ENCODE assay signal across 26 mouse cellular contexts in the genomic region with DNA sequence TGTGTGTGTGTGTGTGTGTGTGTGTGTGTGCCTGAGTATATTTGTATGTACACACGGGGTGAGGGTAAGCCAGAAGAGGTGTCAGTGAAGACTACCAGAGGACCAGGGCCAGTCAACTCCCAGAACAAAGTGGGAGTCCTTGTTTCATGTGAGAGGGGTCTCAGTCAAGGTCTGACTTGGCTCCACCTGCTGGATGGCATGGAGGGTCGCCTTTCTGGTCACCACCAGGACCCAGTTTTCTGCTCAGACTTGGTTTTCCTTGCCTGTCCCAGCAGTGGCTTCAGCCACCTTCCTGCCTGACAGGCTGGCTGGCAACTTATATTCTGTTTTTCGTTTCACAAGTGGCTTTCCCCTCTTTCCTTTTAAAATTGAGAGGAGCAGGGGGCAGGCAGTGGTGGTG. TPM values are rescaled to one million over a fixed set of nuclear protein-coding genes. Genes with fewer than 3 reads are reported as not detected.
DNase-seq lines count a peak whose midpoint lies in the region; ATAC-seq lines count a peak whose summit lies in the region.
"Had no signal": no experiment of that assay in that cellular context is flagged by ENCODE, and none has a peak within 500 bp of the region (broad histone marks: within the 10 kb centered on the region; RNA-seq: fewer than 3 reads in every experiment).

No protein-coding gene starts in this region.

- H3K4me2 ChIP-seq in limb, embryonic 11.5 days (ENCODE audit: low read depth, severe bottlenecking): no peak overlapping the region
- no peak overlapping the region for H3K4me2 ChIP-seq in neural tube, embryonic 13.5 days
- H3K4me2 ChIP-seq in neural tube, embryonic 15.5 days: no peak overlapping the region
- H3K4me2 ChIP-seq: embryonic facial prominence, embryonic 15.5 days; heart, embryonic 11.5 days; hindbrain, embryonic 13.5 days; stomach, embryonic 15.5 days had no signal

- no peak overlapping the region for H3K27ac ChIP-seq in limb, embryonic 11.5 days (replicated peaks; ENCODE audit: low read depth, low read length)
- no peak overlapping the region for H3K27ac ChIP-seq in limb, embryonic 10.5 days
- no peak overlapping the region for H3K27ac ChIP-seq in neural tube, embryonic 13.5 days (replicated peaks)
- no peak overlapping the region for H3K27ac ChIP-seq in neural tube, embryonic 15.5 days (replicated peaks)
- H3K27ac ChIP-seq: embryonic facial prominence, embryonic 15.5 days; hindbrain, embryonic 13.5 days; layer of hippocampus, adult 2 months; stomach, embryonic 15.5 days had no signal

- no peaks in the 10 kb centered on the region for H3K36me3 ChIP-seq in limb, embryonic 11.5 days (ENCODE audit: control insufficient read depth, insufficient read depth, low read length)
- H3K36me3 ChIP-seq in limb, embryonic 10.5 days: no peaks in the 10 kb centered on the region
- H3K36me3 ChIP-seq in neural tube, embryonic 13.5 days: no peaks in the 10 kb centered on the region
- no peaks in the 10 kb centered on the region for H3K36me3 ChIP-seq in neural tube, embryonic 15.5 days
- H3K36me3 ChIP-seq: embryonic facial prominence, embryonic 15.5 days; hindbrain, embryonic 13.5 days; stomach, embryonic 15.5 days had no signal

- no peak overlapping the region for H3K4me3 ChIP-seq in limb, embryonic 11.5 days (ENCODE audit: low read depth, low read length)
- no peak overlapping the region for H3K4me3 ChIP-seq in limb, embryonic 10.5 days
- no peak overlapping the region for H3K4me3 ChIP-seq in neural tube, embryonic 13.5 days
- H3K4me3 ChIP-seq in neural tube, embryonic 15.5 days (replicated peaks): no peak overlapping the region
- H3K4me3 ChIP-seq: embryonic facial prominence, embryonic 15.5 days; hindbrain, embryonic 13.5 days; layer of hippocampus, adult 2 months; stomach, embryonic 15.5 days had no signal

- H3K9ac ChIP-seq in limb, embryonic 11.5 days (ENCODE audit: low read length): no peak overlapping the region
- H3K9ac ChIP-seq in neural tube, embryonic 13.5 days: 0 out of 2 replicates have a peak overlapping the region, but pooled peaks have one; percentile 34
- H3K9ac ChIP-seq in neural tube, embryonic 15.5 days (replicated peaks): no peak overlapping the region
- H3K9ac ChIP-seq: embryonic facial prominence, embryonic 15.5 days; hindbrain, embryonic 13.5 days; stomach, embryonic 15.5 days had no signal

- 0 out of 2 replicates have a peak, but pooled peaks cover 3% of the 10 kb centered on the region for H3K4me1 ChIP-seq in limb, embryonic 11.5 days (ENCODE audit: control insufficient read depth, insufficient read depth, low read length)
- H3K4me1 ChIP-seq in limb, embryonic 10.5 days: peaks cover 5% of the 10 kb centered on the region; the same call in 1 of the 2 replicates
- no peaks in the 10 kb centered on the region for H3K4me1 ChIP-seq in neural tube, embryonic 13.5 days (replicated peaks)
- no peaks in the 10 kb centered on the region for H3K4me1 ChIP-seq in neural tube, embryonic 15.5 days
- H3K4me1 ChIP-seq: hindbrain, embryonic 13.5 days; stomach, embryonic 15.5 days had no signal

- peak; percentile 40 for DNase-seq in embryo, embryonic 10 days (ENCODE audit: low spot score)
- no peak for DNase-seq in embryo, embryonic 9.5 days (ENCODE audit: extremely low spot score)
- DNase-seq in limb, embryonic 11.5 days (ENCODE audit: low spot score): peak; percentile 45
- no peak for DNase-seq in limb, embryonic 10.5 days (ENCODE audit: low spot score)
- DNase-seq in urinary bladder, postnatal 14 days (ENCODE audit: low spot score): no peak
- no peak for DNase-seq in urinary bladder, postnatal 25 days (ENCODE audit: low spot score)
- DNase-seq: adrenal gland, postnatal 36 days; cerebellum, adult 2 months; heart, postnatal 14 days; layer of hippocampus, postnatal 36 days; retina, postnatal 1 day had no signal

- 28% methylated on average over 3 of the region's 3 CpGs for WGBS in limb, embryonic 11.5 days
- WGBS in limb, embryonic 10.5 days: 25% methylated on average over 3 of the region's 3 CpGs
- 30% methylated on average over 3 of the region's 3 CpGs for WGBS in neural tube, embryonic 13.5 days
- WGBS in neural tube, embryonic 15.5 days: 35% methylated on average over 3 of the region's 3 CpGs

- no peaks in the 10 kb centered on the region for H3K27me3 ChIP-seq in limb, embryonic 11.5 days (ENCODE audit: control insufficient read depth, insufficient read depth, low read length)
- no peaks in the 10 kb centered on the region for H3K27me3 ChIP-seq in limb, embryonic 10.5 days (ENCODE audit: low read depth, poor library complexity, severe bottlenecking)
- H3K27me3 ChIP-seq in neural tube, embryonic 13.5 days: no peaks in the 10 kb centered on the region
- H3K27me3 ChIP-seq in neural tube, embryonic 15.5 days (replicated peaks): no peaks in the 10 kb centered on the region
- H3K27me3 ChIP-seq: embryonic facial prominence, embryonic 15.5 days; hindbrain, embryonic 13.5 days; stomach, embryonic 15.5 days had no signal

- H3K9me3 ChIP-seq in limb, embryonic 11.5 days (ENCODE audit: control insufficient read depth, low read length): no peaks in the 10 kb centered on the region
- no peaks in the 10 kb centered on the region for H3K9me3 ChIP-seq in limb, embryonic 10.5 days (replicated peaks)
- no peaks in the 10 kb centered on the region for H3K9me3 ChIP-seq in neural tube, embryonic 13.5 days
- no peaks in the 10 kb centered on the region for H3K9me3 ChIP-seq in neural tube, embryonic 15.5 days (replicated peaks)
- H3K9me3 ChIP-seq: embryonic facial prominence, embryonic 15.5 days; hindbrain, embryonic 13.5 days; megakaryocyte, embryonic 14.5 days; stomach, embryonic 15.5 days had no signal

- no peak for ATAC-seq in limb, embryonic 11.5 days (ENCODE audit: insufficient number of reproducible peaks, low FRiP score, low TSS enrichment, low read depth)
- no peak for ATAC-seq in neural tube, embryonic 13.5 days (ENCODE audit: low read depth)
- no peak for ATAC-seq in neural tube, embryonic 15.5 days (ENCODE audit: low FRiP score)
- ATAC-seq: intestine, embryonic 16.5 days; midbrain, embryonic 16.5 days had no signal

RNA-seq across cellular contexts. Expression of a gene that starts 20.7 kb away (rescaled TPM):
- 23.3 and 23.6 TPM in 2 replicates for polyA plus RNA-seq in limb, embryonic 11.5 days (2014; fragmentation: Nextera tagmentation; extraction: Ambion mirVana)
- polyA plus RNA-seq in limb, embryonic 10.5 days (2016; fragmentation: Nextera tagmentation; extraction: Ambion mirVana): 35.5 and 36.1 TPM in 2 replicates
- polyA plus RNA-seq in neural tube, embryonic 13.5 days (2015; fragmentation: Nextera tagmentation; extraction: Ambion mirVana): 127 and 134 TPM in 2 replicates
- polyA plus RNA-seq in neural tube, embryonic 15.5 days (2015; fragmentation: Nextera tagmentation; extraction: Ambion mirVana): 123 and 145 TPM in 2 replicates

RNA-seq across cellular contexts. Expression of a gene that starts 21.3 kb away (rescaled TPM):
- polyA plus RNA-seq in limb, embryonic 11.5 days (2014; fragmentation: Nextera tagmentation; extraction: Ambion mirVana): 146 and 154 TPM in 2 replicates
- polyA plus RNA-seq in limb, embryonic 10.5 days (2016; fragmentation: Nextera tagmentation; extraction: Ambion mirVana): 160 and 167 TPM in 2 replicates
- polyA plus RNA-seq in neural tube, embryonic 13.5 days (2015; fragmentation: Nextera tagmentation; extraction: Ambion mirVana): 101 and 124 TPM in 2 replicates
- polyA plus RNA-seq in neural tube, embryonic 15.5 days (2015; fragmentation: Nextera tagmentation; extraction: Ambion mirVana): 129 and 132 TPM in 2 replicates

RNA-seq across cellular contexts. Expression of a gene that starts 26.3 kb away (rescaled TPM):
- polyA plus RNA-seq in limb, embryonic 11.5 days (2014; fragmentation: Nextera tagmentation; extraction: Ambion mirVana): not detected in 2 replicates
- 0.33 TPM in 1 of 2 replicates, not detected in the other for polyA plus RNA-seq in limb, embryonic 10.5 days (2016; fragmentation: Nextera tagmentation; extraction: Ambion mirVana)
- polyA plus RNA-seq in neural tube, embryonic 13.5 days (2015; fragmentation: Nextera tagmentation; extraction: Ambion mirVana): not detected in 2 replicates
- polyA plus RNA-seq in neural tube, embryonic 15.5 days (2015; fragmentation: Nextera tagmentation; extraction: Ambion mirVana): 0.40 TPM in 1 of 2 replicates, not detected in the other
- polyA plus RNA-seq: embryonic facial prominence, embryonic 15.5 days; hindbrain, embryonic 13.5 days; kidney, embryonic 16.5 days; liver, adult 2 months; lung, embryonic 16.5 days; midbrain, embryonic 16.5 days; stomach, embryonic 15.5 days; thymus, postnatal 0 days; urinary bladder, adult 2 months had no signal

RNA-seq across cellular contexts. Expression of a gene that starts 48.3 kb away (rescaled TPM):
- polyA plus RNA-seq in limb, embryonic 11.5 days (2014; fragmentation: Nextera tagmentation; extraction: Ambion mirVana): 0.26 and 0.81 TPM in 2 replicates
- 0.59 and 0.98 TPM in 2 replicates for polyA plus RNA-seq in limb, embryonic 10.5 days (2016; fragmentation: Nextera tagmentation; extraction: Ambion mirVana)
- 0.22 and 0.85 TPM in 2 replicates for polyA plus RNA-seq in neural tube, embryonic 13.5 days (2015; fragmentation: Nextera tagmentation; extraction: Ambion mirVana)
- 0.77 and 1.2 TPM in 2 replicates for polyA plus RNA-seq in neural tube, embryonic 15.5 days (2015; fragmentation: Nextera tagmentation; extraction: Ambion mirVana)
- polyA plus RNA-seq: thymus, postnatal 0 days had no signal

Comparison
In these comparisons a context has a peak if more than half of its experiments do, and no peak if none do; other contexts are left out.
1. DNase-seq: peak in embryo, embryonic 10 days (single experiment) and limb, embryonic 11.5 days (single experiment); none in embryo, embryonic 9.5 days (single experiment), limb, embryonic 10.5 days (single experiment), urinary bladder, postnatal 14 days (single experiment) and urinary bladder, postnatal 25 days (single experiment).